Mouse (Mus musculus): Measurements from ENCODE around the gene Crim1. TPM values are rescaled to one million over a fixed set of nuclear protein-coding genes. Genes with fewer than 3 reads are reported as not detected.

Gene Crim1
- polyA plus RNA-seq, 1 experiment from 2014 or later = 7.2 TPM

DNA sequence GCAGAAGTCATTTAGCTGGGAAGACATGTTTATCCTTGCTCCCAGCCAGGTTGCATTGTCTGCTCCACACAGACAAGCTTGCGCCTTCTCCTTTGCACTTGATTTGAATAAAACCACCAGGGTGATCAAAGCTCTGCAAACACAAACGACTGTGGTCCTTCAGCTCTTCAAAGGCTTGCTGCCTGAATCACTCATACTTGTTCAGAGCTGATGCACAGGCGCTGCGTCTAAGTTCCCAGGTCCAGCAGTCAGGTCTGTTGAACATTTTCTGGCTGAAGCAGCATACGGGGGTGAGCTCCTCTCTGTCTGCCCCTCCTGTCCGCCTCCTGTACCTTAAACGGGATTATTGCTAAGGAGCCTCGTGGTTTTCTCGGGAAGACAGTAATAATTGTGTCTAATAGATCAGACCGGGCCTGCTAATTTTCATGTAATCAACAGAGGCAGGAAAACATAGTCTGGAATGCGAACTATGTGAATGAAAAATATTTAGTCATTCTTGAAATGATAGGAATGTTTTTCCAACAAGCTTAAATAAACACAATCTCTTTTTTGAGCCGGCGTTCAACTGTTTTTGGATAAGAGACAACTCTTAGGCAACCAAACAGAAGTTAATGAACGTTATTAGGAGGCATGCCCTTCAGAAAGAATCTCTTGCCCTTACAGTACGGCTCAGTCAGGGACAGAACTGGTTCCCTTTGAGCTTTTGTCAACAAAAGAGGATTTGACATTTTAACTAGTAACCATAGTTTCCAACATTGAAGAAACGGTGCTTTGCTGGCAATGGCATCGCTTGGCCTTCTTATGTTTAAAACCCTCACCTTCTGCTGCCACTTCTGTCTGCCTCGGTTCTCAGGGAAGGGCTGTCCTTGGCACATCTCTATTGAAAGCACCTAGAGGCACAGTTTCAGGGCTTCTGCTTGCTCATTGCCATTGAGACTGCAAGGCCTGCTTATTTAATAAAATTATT is 122.6 kb downstream of the Crim1 start:
- Histone ChIP-seq H3K9me3 (ENCODE audit: control insufficient read depth, low read length) (no peaks in the 10 kb centered on the region), H3K4me1 (ENCODE audit: control insufficient read depth, insufficient read depth, low read length) (peaks cover 4% of the 10 kb centered on the region; the same call in 1 of the 2 replicates), H3K4me3 (ENCODE audit: low read depth, low read length) (no peak overlapping the region), H3K27ac (replicated peaks; ENCODE audit: low read depth, low read length) (no peak overlapping the region), H3K36me3 (ENCODE audit: control insufficient read depth, insufficient read depth, low read length) (peaks cover 12% of the 10 kb centered on the region; the same call in 1 of the 2 replicates), H3K27me3 (replicated peaks; ENCODE audit: control insufficient read depth, insufficient read depth, low read length) (no peaks in the 10 kb centered on the region), H3K4me2 (ENCODE audit: low read depth, low read length) (no peak overlapping the region), H3K9ac (ENCODE audit: low read depth, low read length) (no peak overlapping the region)
- ATAC-seq (ENCODE audit: low read depth) (no peak), DNase-seq (ENCODE audit: low spot score) (no peak)
- WGBS = 32% methylated on average over 18 of the region's 18 CpGs

DNA sequence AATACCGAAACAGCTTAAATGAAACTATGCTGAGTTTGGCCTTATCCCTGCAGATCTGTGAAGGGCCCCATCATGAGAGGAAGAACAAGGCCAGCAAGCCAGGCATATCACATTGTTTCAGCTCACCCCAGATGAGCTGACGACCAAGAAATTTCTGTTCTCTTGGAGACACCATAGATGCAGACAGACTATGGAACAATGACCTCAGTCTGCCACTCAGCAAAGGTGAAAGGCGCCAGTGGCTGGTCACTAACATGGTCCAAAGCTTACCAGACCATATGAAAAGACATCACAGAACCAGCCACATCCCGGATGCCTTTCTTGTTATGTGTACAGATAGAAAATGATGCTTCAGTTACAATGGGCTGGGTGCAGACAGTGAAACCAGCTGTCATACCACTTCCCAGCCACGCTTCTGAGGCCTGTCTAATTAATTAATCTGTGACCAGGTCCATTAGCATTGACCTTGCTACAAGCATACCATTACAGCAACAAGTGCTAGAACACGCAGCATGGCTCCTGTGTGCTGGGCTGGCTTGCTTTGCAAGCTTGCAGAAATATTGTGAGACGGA is 125.8 kb downstream of the Crim1 start:
- Histone ChIP-seq H3K27ac (replicated peaks; ENCODE audit: low read depth, low read length) (no peak overlapping the region), H3K9ac (ENCODE audit: low read depth, low read length) (no peak overlapping the region), H3K9me3 (ENCODE audit: control insufficient read depth, low read length) (no peaks in the 10 kb centered on the region), H3K4me3 (ENCODE audit: low read depth, low read length) (no peak overlapping the region), H3K4me1 (ENCODE audit: control insufficient read depth, insufficient read depth, low read length) (peaks cover 4% of the 10 kb centered on the region; the same call in 1 of the 2 replicates), H3K27me3 (replicated peaks; ENCODE audit: control insufficient read depth, insufficient read depth, low read length) (no peaks in the 10 kb centered on the region), H3K36me3 (ENCODE audit: control insufficient read depth, insufficient read depth, low read length) (0 out of 2 replicates have a peak, but pooled peaks cover 2% of the 10 kb centered on the region), H3K4me2 (ENCODE audit: low read depth, low read length) (no peak overlapping the region)
- no peak for DNase-seq (ENCODE audit: low spot score)
- 76% methylated on average over 7 of the region's 7 CpGs for WGBS
- ATAC-seq (ENCODE audit: low read depth) = peak; percentile 50; the same call in 1 of the 2 replicates

DNA sequence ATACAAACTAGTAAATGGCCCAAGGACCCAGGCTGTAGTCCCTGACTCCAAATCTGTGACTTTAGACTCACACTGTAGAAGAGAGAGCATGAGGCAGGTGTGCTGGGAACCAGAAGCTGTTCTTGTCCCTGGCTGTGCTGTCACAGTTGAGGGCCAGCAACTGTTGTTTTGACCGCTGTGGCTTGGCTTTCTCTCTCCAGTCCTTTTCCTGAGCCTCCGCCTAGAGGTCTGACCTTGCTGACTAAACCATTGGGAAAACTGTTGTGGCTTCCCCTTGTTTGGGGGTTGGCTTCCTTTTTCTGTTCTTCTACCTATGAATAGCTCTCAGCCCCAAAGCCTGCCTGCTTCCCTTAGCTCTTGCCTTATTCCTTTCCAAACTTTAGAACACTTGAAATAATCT is 126.3 kb downstream of the Crim1 start:
- 78% methylated on average over 2 of the region's 2 CpGs for WGBS
- peaks cover 4% of the 10 kb centered on the region; the same call in 1 of the 2 replicates for H3K4me1 ChIP-seq (ENCODE audit: control insufficient read depth, insufficient read depth, low read length)
- no peak overlapping the region for H3K4me3 ChIP-seq (ENCODE audit: low read depth, low read length)
- ATAC-seq (ENCODE audit: low read depth) (no peak), DNase-seq (ENCODE audit: low spot score) (no peak)
- H3K27me3 ChIP-seq (replicated peaks; ENCODE audit: control insufficient read depth, insufficient read depth, low read length) = no peaks in the 10 kb centered on the region
- no peak overlapping the region for H3K9ac ChIP-seq (ENCODE audit: low read depth, low read length)
- H3K4me2 ChIP-seq (ENCODE audit: low read depth, low read length) = no peak overlapping the region
- 0 out of 2 replicates have a peak, but pooled peaks cover 2% of the 10 kb centered on the region for H3K36me3 ChIP-seq (ENCODE audit: control insufficient read depth, insufficient read depth, low read length)
- no peak overlapping the region for H3K27ac ChIP-seq (replicated peaks; ENCODE audit: low read depth, low read length)
- H3K9me3 ChIP-seq (ENCODE audit: control insufficient read depth, low read length) = no peaks in the 10 kb centered on the region

DNA sequence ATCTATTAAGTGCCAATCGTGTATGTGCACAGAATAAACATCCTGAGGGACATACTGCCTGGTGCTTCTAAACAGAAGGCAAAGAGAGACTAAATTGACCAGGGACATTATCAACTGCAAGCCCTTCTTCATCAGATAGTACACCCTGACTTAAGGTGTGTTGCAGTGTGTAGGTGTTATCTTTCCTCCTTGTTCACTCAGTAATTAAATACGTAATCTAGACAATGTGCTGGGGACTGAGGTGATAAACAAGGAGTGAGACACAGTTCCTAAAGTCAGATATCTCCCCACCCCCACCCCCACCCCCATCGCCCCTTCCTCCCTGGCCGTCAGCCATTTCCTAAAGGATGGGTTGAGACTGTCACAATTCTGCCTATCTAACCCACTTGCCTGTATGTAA is 127.1 kb downstream of the Crim1 start:
- ATAC-seq (ENCODE audit: low read depth) = no peak
- Histone ChIP-seq H3K27me3 (replicated peaks; ENCODE audit: control insufficient read depth, insufficient read depth, low read length) (no peaks in the 10 kb centered on the region), H3K27ac (replicated peaks; ENCODE audit: low read depth, low read length) (no peak overlapping the region)

DNA sequence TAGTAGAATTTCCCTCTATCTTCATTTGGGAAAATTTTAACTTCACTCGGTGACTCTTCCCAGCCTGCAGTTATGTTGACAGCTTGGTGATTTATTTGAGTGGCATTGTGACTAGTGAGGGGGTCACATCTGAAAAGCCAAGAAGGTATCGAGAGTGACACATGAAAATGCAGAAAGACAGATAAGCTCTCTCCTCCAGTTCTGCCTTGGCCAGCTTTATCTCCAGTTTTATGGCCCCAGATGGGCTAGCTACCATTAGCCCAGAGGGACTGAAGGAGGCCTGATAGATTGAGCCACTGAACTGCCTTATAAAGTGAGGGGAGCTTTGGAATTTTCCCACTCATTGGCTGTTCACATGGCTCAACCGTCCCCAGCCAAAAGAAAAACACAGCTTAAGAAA is 128.2 kb downstream of the Crim1 start:
- WGBS = 60% methylated on average over 3 of the region's 3 CpGs
- Histone ChIP-seq H3K9ac (ENCODE audit: low read depth, low read length) (no peak overlapping the region), H3K36me3 (ENCODE audit: control insufficient read depth, insufficient read depth, low read length) (0 out of 2 replicates have a peak, but pooled peaks cover 2% of the 10 kb centered on the region), H3K4me1 (ENCODE audit: control insufficient read depth, insufficient read depth, low read length) (no peaks in the 10 kb centered on the region), H3K4me3 (ENCODE audit: low read depth, low read length) (no peak overlapping the region), H3K4me2 (ENCODE audit: low read depth, low read length) (no peak overlapping the region), H3K9me3 (ENCODE audit: control insufficient read depth, low read length) (no peaks in the 10 kb centered on the region), H3K27ac (replicated peaks; ENCODE audit: low read depth, low read length) (0 out of 2 replicates have a peak overlapping the region, but pooled peaks have one; percentile 15), H3K27me3 (replicated peaks; ENCODE audit: control insufficient read depth, insufficient read depth, low read length) (no peaks in the 10 kb centered on the region)
- DNase-seq (ENCODE audit: low spot score) (no peak), ATAC-seq (ENCODE audit: low read depth) (no peak)

More for the DNA sequence above, 127.1 kb downstream of the Crim1 start:
- DNase-seq (ENCODE audit: low spot score) = no peak
- Histone ChIP-seq H3K4me3 (ENCODE audit: low read depth, low read length) (no peak overlapping the region), H3K9ac (ENCODE audit: low read depth, low read length) (no peak overlapping the region), H3K9me3 (ENCODE audit: control insufficient read depth, low read length) (no peaks in the 10 kb centered on the region), H3K36me3 (ENCODE audit: control insufficient read depth, insufficient read depth, low read length) (0 out of 2 replicates have a peak, but pooled peaks cover 2% of the 10 kb centered on the region), H3K4me1 (ENCODE audit: control insufficient read depth, insufficient read depth, low read length) (peaks cover 3% of the 10 kb centered on the region; the same call in 1 of the 2 replicates), H3K4me2 (ENCODE audit: low read depth, low read length) (no peak overlapping the region)
- 87% methylated on average over 4 of the region's 4 CpGs for WGBS

DNA sequence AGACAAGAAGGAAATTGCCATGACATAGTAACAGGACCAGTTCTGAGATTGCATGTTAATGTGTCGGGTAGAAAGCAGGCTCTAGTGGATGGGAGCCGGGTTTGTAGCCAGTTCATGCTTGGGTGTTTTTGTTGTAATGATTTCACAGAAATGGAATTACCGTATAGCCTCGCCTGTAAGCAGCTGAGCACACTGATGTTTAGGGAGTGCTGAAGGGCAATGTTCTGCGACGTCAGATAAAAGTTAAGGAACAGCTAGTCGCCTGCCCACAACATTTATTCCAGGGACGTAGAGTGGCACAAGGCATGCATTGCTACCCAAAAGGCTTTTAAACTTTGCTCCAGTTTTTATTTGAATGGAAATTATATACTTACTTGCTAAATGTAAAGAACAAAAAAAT is 131.4 kb downstream of the Crim1 start:
- 83% methylated on average over 8 of the region's 8 CpGs for WGBS
- H3K4me2 ChIP-seq (ENCODE audit: low read depth, low read length) = no peak overlapping the region
- no peak overlapping the region for H3K27ac ChIP-seq (replicated peaks; ENCODE audit: low read depth, low read length)

DNA sequence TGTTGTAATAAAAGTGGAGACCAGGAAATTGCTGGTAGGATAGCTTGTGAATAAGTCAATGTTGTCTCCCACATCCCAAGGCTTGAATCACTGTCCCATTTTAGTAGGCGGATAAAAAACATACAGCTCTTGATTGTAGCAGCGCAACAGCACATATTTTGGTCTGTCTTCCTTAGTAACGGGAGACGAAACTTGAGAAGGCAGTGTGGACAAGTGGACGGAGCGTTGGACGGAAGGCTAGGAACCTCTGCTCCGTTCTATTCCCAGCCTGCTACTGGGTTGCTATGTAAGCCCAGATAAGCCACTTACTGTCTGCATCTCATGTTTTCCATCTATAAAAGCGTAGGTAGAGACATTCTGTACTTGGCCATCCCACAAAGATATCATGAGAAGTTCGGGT is 133.2 kb downstream of the Crim1 start:
- Histone ChIP-seq H3K4me2 (ENCODE audit: low read depth, low read length) (no peak overlapping the region), H3K4me3 (ENCODE audit: low read depth, low read length) (no peak overlapping the region), H3K9me3 (ENCODE audit: control insufficient read depth, low read length) (no peaks in the 10 kb centered on the region), H3K36me3 (ENCODE audit: control insufficient read depth, insufficient read depth, low read length) (peaks cover 24% of the 10 kb centered on the region), H3K4me1 (ENCODE audit: control insufficient read depth, insufficient read depth, low read length) (no peaks in the 10 kb centered on the region), H3K9ac (ENCODE audit: low read depth, low read length) (no peak overlapping the region), H3K27me3 (replicated peaks; ENCODE audit: control insufficient read depth, insufficient read depth, low read length) (no peaks in the 10 kb centered on the region), H3K27ac (replicated peaks; ENCODE audit: low read depth, low read length) (no peak overlapping the region)
- no peak for DNase-seq (ENCODE audit: low spot score)
- no peak for ATAC-seq (ENCODE audit: low read depth)
- WGBS = 87% methylated on average over 10 of the region's 10 CpGs

More for the DNA sequence above, 131.4 kb downstream of the Crim1 start:
- no peak overlapping the region for H3K9ac ChIP-seq (ENCODE audit: low read depth, low read length)
- peaks cover 18% of the 10 kb centered on the region for H3K36me3 ChIP-seq (ENCODE audit: control insufficient read depth, insufficient read depth, low read length)
- H3K27me3 ChIP-seq (replicated peaks; ENCODE audit: control insufficient read depth, insufficient read depth, low read length) = no peaks in the 10 kb centered on the region
- DNase-seq (ENCODE audit: low spot score) = no peak
- H3K4me1 ChIP-seq (ENCODE audit: control insufficient read depth, insufficient read depth, low read length) = no peaks in the 10 kb centered on the region
- no peaks in the 10 kb centered on the region for H3K9me3 ChIP-seq (ENCODE audit: control insufficient read depth, low read length)
- ATAC-seq (ENCODE audit: low read depth) = no peak
- no peak overlapping the region for H3K4me3 ChIP-seq (ENCODE audit: low read depth, low read length)

DNA sequence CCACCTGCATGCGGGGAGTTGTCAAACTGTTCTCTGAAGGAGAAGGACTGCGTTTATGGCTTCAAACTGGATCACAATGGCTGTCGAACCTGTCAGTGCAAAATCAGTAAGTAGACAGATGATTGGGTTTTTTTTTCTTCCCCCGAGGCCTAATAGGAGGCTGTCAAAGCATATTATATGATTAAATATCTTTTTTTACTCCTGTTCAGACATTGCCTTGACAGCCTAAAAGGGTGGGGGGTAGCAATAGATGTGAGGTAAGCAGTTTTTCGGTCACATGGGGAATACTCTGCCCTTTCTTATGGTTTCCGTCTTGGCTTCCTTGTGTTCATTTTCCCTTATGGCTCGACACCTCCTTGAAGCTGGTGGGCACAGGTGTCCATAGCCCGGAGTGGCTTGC is 135.2 kb downstream of the Crim1 start:
- Histone ChIP-seq H3K27ac (replicated peaks; ENCODE audit: low read depth, low read length) (no peak overlapping the region), H3K9me3 (ENCODE audit: control insufficient read depth, low read length) (no peaks in the 10 kb centered on the region), H3K4me3 (ENCODE audit: low read depth, low read length) (no peak overlapping the region), H3K4me1 (ENCODE audit: control insufficient read depth, insufficient read depth, low read length) (no peaks in the 10 kb centered on the region), H3K9ac (ENCODE audit: low read depth, low read length) (no peak overlapping the region), H3K4me2 (ENCODE audit: low read depth, low read length) (no peak overlapping the region), H3K27me3 (replicated peaks; ENCODE audit: control insufficient read depth, insufficient read depth, low read length) (no peaks in the 10 kb centered on the region), H3K36me3 (ENCODE audit: control insufficient read depth, insufficient read depth, low read length) (peaks cover 27% of the 10 kb centered on the region)
- DNase-seq (ENCODE audit: low spot score) = no peak
- WGBS = 70% methylated on average over 8 of the region's 8 CpGs
- ATAC-seq (ENCODE audit: low read depth) = no peak

Measured in embryonic facial prominence, embryonic 14.5 days (tissue).